Mouse (Mus musculus) cerebellum, postnatal 4 days (tissue): ENCODE measurements around the gene Hoxb1.

Source experiments
- DNase-seq, 2 experiments: peaks; one replicate each; pipeline ENCODE4 v3.0.0; 2022; ENCODE audit warnings: low spot score in 2 of 2, mixed read lengths in 1 of 2

Hoxb1 gene

GRCm38 (mm10) chr11:96365441-96366091, at the start of gene Hoxb1:
TSS of gene Hoxb1 (plus strand) at chr11:96365752.
- no peak for DNase-seq

GRCm38 (mm10) chr11:96316696-96317607, 48.6 kb upstream of the Hoxb1 start:
- no peak for DNase-seq

GRCm38 (mm10) chr11:96317608-96318367, 47.8 kb upstream of the Hoxb1 start, which contains the start of gene Hoxb4:
TSS of gene Hoxb4 (plus strand) at chr11:96318267.
- no peak for DNase-seq

GRCm38 (mm10) chr11:96318368-96319070, 47.0 kb upstream of the Hoxb1 start:
- no peak for DNase-seq

- no peak for DNase-seq
Observed at GRCm38 (mm10) chr11:96319071-96319902, 46.3 kb upstream of the Hoxb1 start.

GRCm38 (mm10) chr11:96319910-96320309, 45.6 kb upstream of the Hoxb1 start:
- no peak for DNase-seq

GRCm38 (mm10) chr11:96320688-96321087, 44.9 kb upstream of the Hoxb1 start:
- DNase-seq: no peak

- no peak for DNase-seq
Observed at GRCm38 (mm10) chr11:96321846-96322245, 43.7 kb upstream of the Hoxb1 start.

GRCm38 (mm10) chr11:96322738-96323137, 42.8 kb upstream of the Hoxb1 start:
- no peak for DNase-seq

- DNase-seq: no peak
Observed at GRCm38 (mm10) chr11:96323154-96323553, 42.4 kb upstream of the Hoxb1 start, which contains the start of gene Hoxb3. TSS of gene Hoxb3 (plus strand) at chr11:96323326.

- no peak for DNase-seq
Observed at GRCm38 (mm10) chr11:96324125-96324524, 41.4 kb upstream of the Hoxb1 start.

- no peak for DNase-seq
Observed at GRCm38 (mm10) chr11:96324965-96325364, 40.6 kb upstream of the Hoxb1 start.

GRCm38 (mm10) chr11:96325747-96326212, 39.8 kb upstream of the Hoxb1 start:
- DNase-seq: no peak

GRCm38 (mm10) chr11:96326705-96327104, 38.8 kb upstream of the Hoxb1 start:
- no peak for DNase-seq

- DNase-seq: no peak
Observed at GRCm38 (mm10) chr11:96327122-96327521, 38.4 kb upstream of the Hoxb1 start.

- DNase-seq: no peak
Observed at GRCm38 (mm10) chr11:96327750-96328149, 37.8 kb upstream of the Hoxb1 start.

- no peak for DNase-seq
Observed at GRCm38 (mm10) chr11:96328605-96329004, 36.9 kb upstream of the Hoxb1 start.

- no peak for DNase-seq
Observed at GRCm38 (mm10) chr11:96332105-96332504, 33.4 kb upstream of the Hoxb1 start.

- no peak for DNase-seq
Observed at GRCm38 (mm10) chr11:96332618-96333032, 32.9 kb upstream of the Hoxb1 start.

- no peak for DNase-seq
Observed at GRCm38 (mm10) chr11:96333241-96334001, 32.1 kb upstream of the Hoxb1 start.
